Comparison of ENCODE assay signal across 8 mouse cellular contexts in the genomic region with DNA sequence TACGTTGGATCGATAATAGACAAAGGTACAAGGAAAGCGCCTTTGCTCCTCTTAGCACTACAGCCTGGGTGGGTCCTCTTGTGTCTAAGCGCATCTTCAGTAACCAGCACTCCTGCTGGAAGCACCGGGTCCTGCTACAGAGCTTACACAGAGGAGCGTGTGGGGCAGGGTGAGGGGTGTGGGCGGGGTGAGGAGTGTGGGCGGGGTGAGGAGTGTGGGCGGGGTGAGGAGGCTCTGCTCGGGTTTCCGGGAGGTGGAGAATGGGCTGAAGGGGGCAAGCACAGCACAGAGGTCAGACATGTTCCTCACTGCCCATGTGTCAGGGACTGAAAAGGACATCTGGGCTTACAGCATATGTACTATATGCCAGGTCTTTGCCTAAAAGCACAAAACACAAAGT. TPM values are rescaled to one million over a fixed set of nuclear protein-coding genes. Genes with fewer than 3 reads are reported as not detected.
A peak's percentile ranks its signal among the peaks of the same experiment; 100 is the strongest.
DNase-seq lines count a peak whose midpoint lies in the region; ATAC-seq lines count a peak whose summit lies in the region.

No protein-coding gene starts in this region.

- no peak overlapping the region for H3K27ac ChIP-seq in kidney, embryonic 14.5 days (ENCODE audit: low read depth, low read length)
- no peak overlapping the region for H3K27ac ChIP-seq in hindbrain, embryonic 12.5 days
- peak overlapping the region; percentile 71 for H3K27ac ChIP-seq in liver, embryonic 16.5 days (ENCODE audit: low read length)
- no peak overlapping the region for H3K27ac ChIP-seq in neural tube, embryonic 13.5 days (replicated peaks)

- no peak overlapping the region for H3K9ac ChIP-seq in kidney, embryonic 14.5 days (ENCODE audit: low read depth, low read length)
- no peak overlapping the region for H3K9ac ChIP-seq in hindbrain, embryonic 12.5 days
- 0 out of 2 replicates have a peak overlapping the region, but pooled peaks have one; percentile 28 for H3K9ac ChIP-seq in liver, embryonic 16.5 days (ENCODE audit: low read depth, low read length)
- H3K9ac ChIP-seq in neural tube, embryonic 13.5 days = no peak overlapping the region

- H3K4me1 ChIP-seq in kidney, embryonic 14.5 days (ENCODE audit: control insufficient read depth, insufficient read depth, low read length) = no peaks in the 10 kb centered on the region
- H3K4me1 ChIP-seq in hindbrain, embryonic 12.5 days = peaks cover 4% of the 10 kb centered on the region
- H3K4me1 ChIP-seq in liver, embryonic 16.5 days (ENCODE audit: control insufficient read depth, low read depth, low read length) = peaks cover 14% of the 10 kb centered on the region
- H3K4me1 ChIP-seq in neural tube, embryonic 13.5 days (replicated peaks) = no peaks in the 10 kb centered on the region

- H3K27me3 ChIP-seq in kidney, embryonic 14.5 days (ENCODE audit: control insufficient read depth, insufficient read depth, low read length) = no peaks in the 10 kb centered on the region
- no peaks in the 10 kb centered on the region for H3K27me3 ChIP-seq in hindbrain, embryonic 12.5 days
- no peaks in the 10 kb centered on the region for H3K27me3 ChIP-seq in liver, embryonic 16.5 days (ENCODE audit: control insufficient read depth, insufficient read depth, low read depth, low read length)
- no peaks in the 10 kb centered on the region for H3K27me3 ChIP-seq in neural tube, embryonic 13.5 days

- 18% methylated on average over 11 of the region's 11 CpGs for WGBS in kidney, embryonic 14.5 days
- 16% methylated on average over 11 of the region's 11 CpGs for WGBS in hindbrain, embryonic 12.5 days
- 20% methylated on average over 11 of the region's 11 CpGs for WGBS in liver, embryonic 16.5 days (ENCODE audit: insufficient replicate concordance)
- 17% methylated on average over 11 of the region's 11 CpGs for WGBS in neural tube, embryonic 13.5 days

- H3K36me3 ChIP-seq in kidney, embryonic 14.5 days (ENCODE audit: control insufficient read depth, insufficient read depth, low read length) = peaks cover 29% of the 10 kb centered on the region
- peaks cover 19% of the 10 kb centered on the region for H3K36me3 ChIP-seq in hindbrain, embryonic 12.5 days
- H3K36me3 ChIP-seq in liver, embryonic 16.5 days (ENCODE audit: control insufficient read depth, insufficient read depth) = peaks cover 24% of the 10 kb centered on the region
- H3K36me3 ChIP-seq in neural tube, embryonic 13.5 days = peaks cover 47% of the 10 kb centered on the region

- H3K4me3 ChIP-seq in kidney, embryonic 14.5 days (ENCODE audit: low read length) = no peak overlapping the region
- H3K4me3 ChIP-seq in hindbrain, embryonic 12.5 days = no peak overlapping the region
- no peak overlapping the region for H3K4me3 ChIP-seq in liver, embryonic 16.5 days (ENCODE audit: low read depth, low read length)
- H3K4me3 ChIP-seq in neural tube, embryonic 13.5 days = no peak overlapping the region

- no peaks in the 10 kb centered on the region for H3K9me3 ChIP-seq in kidney, embryonic 14.5 days (ENCODE audit: control insufficient read depth, low read length)
- H3K9me3 ChIP-seq in hindbrain, embryonic 12.5 days (replicated peaks) = no peaks in the 10 kb centered on the region
- no peaks in the 10 kb centered on the region for H3K9me3 ChIP-seq in liver, embryonic 16.5 days (replicated peaks; ENCODE audit: control insufficient read depth, low read length)
- H3K9me3 ChIP-seq in neural tube, embryonic 13.5 days = no peaks in the 10 kb centered on the region

- no peak overlapping the region for H3K4me2 ChIP-seq in kidney, embryonic 14.5 days (replicated peaks; ENCODE audit: low read depth, low read length)
- H3K4me2 ChIP-seq in hindbrain, embryonic 12.5 days (replicated peaks) = no peak overlapping the region
- 0 out of 2 replicates have a peak overlapping the region, but pooled peaks have one; percentile 17 for H3K4me2 ChIP-seq in liver, embryonic 16.5 days (ENCODE audit: low read depth, low read length)
- no peak overlapping the region for H3K4me2 ChIP-seq in neural tube, embryonic 13.5 days

- peak; percentile 93 for ATAC-seq in kidney, embryonic 14.5 days (ENCODE audit: low FRiP score, low TSS enrichment)
- ATAC-seq in hindbrain, embryonic 12.5 days (ENCODE audit: low FRiP score) = peak; percentile 76
- peak; percentile 98 for ATAC-seq in liver, embryonic 16.5 days (ENCODE audit: low read depth)
- ATAC-seq in neural tube, embryonic 13.5 days (ENCODE audit: low read depth) = peak; percentile 51; the same call in 1 of the 2 replicates

- DNase-seq in kidney, adult 18-20 months = no peak
- peak; percentile 78 for DNase-seq in c-Kit-positive CD71-positive TER-119-positive erythroid progenitor cells, embryonic 14.5 days (ENCODE audit: low spot score)
- no peak for DNase-seq in T-cell, adult 2 months (ENCODE audit: low spot score)
- no peak for DNase-seq in layer of hippocampus, postnatal 36 days

RNA-seq across cellular contexts. Expression of gene Sh3glb1, which starts 30.9 kb away (rescaled TPM):
- polyA plus RNA-seq in kidney, embryonic 14.5 days (2014; fragmentation: Nextera tagmentation; extraction: Ambion mirVana) = 82.7 and 94.3 TPM in 2 replicates
- 115 and 123 TPM in 2 replicates for polyA plus RNA-seq in hindbrain, embryonic 12.5 days (2016; fragmentation: Nextera tagmentation; extraction: Ambion mirVana)
- polyA plus RNA-seq in liver, embryonic 16.5 days (2015; fragmentation: Nextera tagmentation; extraction: Ambion mirVana) = 78.8 and 83.3 TPM in 2 replicates
- 119 and 127 TPM in 2 replicates for polyA plus RNA-seq in neural tube, embryonic 13.5 days (2015; fragmentation: Nextera tagmentation; extraction: Ambion mirVana)
- total RNA-seq in layer of hippocampus, postnatal 36 days (2021) = 10 to 100 TPM; 61.6 to 63.1 TPM
